Mouse (Mus musculus): ENCODE results near the gene Rnf2. TPM values are rescaled to one million over a fixed set of nuclear protein-coding genes. Genes with fewer than 3 reads are reported as not detected.

The Rnf2 gene
- total and polyA plus RNA-seq, 3 experiments: 53.4 to 134 (median 53.7) TPM

DNA sequence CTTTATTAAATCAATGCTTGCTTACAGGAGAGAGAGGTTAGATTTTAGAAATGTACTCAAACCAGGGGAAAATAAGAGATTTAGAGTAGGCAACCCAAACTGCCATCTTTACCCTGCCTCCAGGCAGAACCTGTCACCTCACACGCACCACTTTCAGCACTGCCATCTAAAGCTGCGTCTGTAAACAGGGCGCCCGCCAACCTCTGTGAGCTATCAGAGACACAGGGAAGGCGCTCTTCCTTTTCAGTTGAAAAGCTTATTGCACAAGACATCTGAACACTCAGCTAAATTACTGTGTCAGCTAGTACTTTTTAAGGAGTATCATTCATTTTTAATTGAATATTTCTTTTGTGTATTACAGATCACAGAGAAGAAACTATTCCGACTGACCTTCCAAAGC is 10.9 kb downstream of the Rnf2 start:
- Histone ChIP-seq H3K79me2 (replicated peaks; ENCODE audit: control insufficient read depth, extremely low read depth, insufficient read depth, poor library complexity, severe bottlenecking) (peaks cover 63% of the 10 kb centered on the region), H3K9me3 (replicated peaks; ENCODE audit: low read length) (no peaks in the 10 kb centered on the region), H3K4me2 (ENCODE audit: insufficient read depth, low read depth, poor library complexity, severe bottlenecking) (no peak overlapping the region), H3K36me3 (replicated peaks in 1 of 2; ENCODE audit: control insufficient read depth in 1 of 2, insufficient read depth in 1 of 2, low read length in 1 of 2) (peaks cover 0 to 24% of the 10 kb centered on the region in 2 experiments), H3K9ac (ENCODE audit: insufficient read depth, low read depth) (no peak overlapping the region), H3K27me3 (replicated peaks) (no peaks in the 10 kb centered on the region), H3K4me1 (ENCODE audit: control insufficient read depth in 1 of 2, insufficient read depth in 2 of 2) (peaks cover 0 to 16% of the 10 kb centered on the region in 2 experiments; a peak in 1 of 4 replicates), H3K27ac (ENCODE audit: insufficient read depth, low read depth) (no peak overlapping the region), H3K4me3 (replicated peaks in 1 of 3; ENCODE audit: low read depth in 2 of 3, low read length in 2 of 3, poor library complexity in 1 of 3) (no peak overlapping the region)
- DNase-seq (ENCODE audit: extremely low read depth): no peak
- in situ Hi-C loops (cut with MboI; ENCODE audit: low pct_ligation_motif_present, low pct_unique_long_range_greater_than_20kb, low sequenced_read_pairs) (no loop called here), dilution Hi-C loops (cut with MboI; ENCODE audit: extremely low pct_ligation_motif_present, extremely low pct_unique_long_range_greater_than_20kb, low sequenced_read_pairs) (no loop called here)
- TF ChIP-seq TCF12 (IDR thresholded peaks at IDR 0.05; ENCODE audit: low read depth, low read length): no peak
- no peak for TF ChIP-seq CHD2 (IDR thresholded peaks at IDR 0.05; ENCODE audit: low read length)
- TF ChIP-seq JUND (conservative IDR thresholded peaks at IDR 0.05; ENCODE audit: low read depth, low read length): no peak
- TF ChIP-seq HCFC1 (IDR thresholded peaks at IDR 0.05; ENCODE audit: low read depth, low read length): no peak
- TF ChIP-seq CTCF (conservative IDR thresholded peaks at IDR 0.05 in 1 of 2, IDR thresholded peaks at IDR 0.05 in 1 of 2; ENCODE audit: low read depth in 2 of 2, low read length in 2 of 2): no peak
- no peak for TF ChIP-seq BHLHE40 (IDR thresholded peaks at IDR 0.05; ENCODE audit: low read depth, low read length)

GRCm38 (mm10) chr1:151484754-151485153 is 16.0 kb downstream of the Rnf2 start:
- Histone ChIP-seq H3K4me2 (ENCODE audit: insufficient read depth, low read depth, poor library complexity, severe bottlenecking) (no peak overlapping the region), H3K79me2 (replicated peaks; ENCODE audit: control insufficient read depth, extremely low read depth, insufficient read depth, poor library complexity, severe bottlenecking) (peaks cover 68% of the 10 kb centered on the region), H3K27ac (ENCODE audit: insufficient read depth, low read depth) (no peak overlapping the region), H3K9me3 (replicated peaks; ENCODE audit: low read length) (no peaks in the 10 kb centered on the region), H3K27me3 (replicated peaks) (no peaks in the 10 kb centered on the region), H3K4me3 (replicated peaks in 1 of 3; ENCODE audit: low read depth in 2 of 3, low read length in 2 of 3, poor library complexity in 1 of 3) (no peak overlapping the region), H3K36me3 (replicated peaks in 1 of 2; ENCODE audit: control insufficient read depth in 1 of 2, insufficient read depth in 1 of 2, low read length in 1 of 2) (peaks cover 9 to 48% of the 10 kb centered on the region in 2 experiments), H3K4me1 (ENCODE audit: control insufficient read depth in 1 of 2, insufficient read depth in 2 of 2) (no peaks in the 10 kb centered on the region), H3K9ac (ENCODE audit: insufficient read depth, low read depth) (no peak overlapping the region)
- dilution Hi-C loops (cut with MboI; ENCODE audit: extremely low pct_ligation_motif_present, extremely low pct_unique_long_range_greater_than_20kb, low sequenced_read_pairs) (no loop called here), in situ Hi-C loops (cut with MboI; ENCODE audit: low pct_ligation_motif_present, low pct_unique_long_range_greater_than_20kb, low sequenced_read_pairs) (no loop called here)
- TF ChIP-seq NELFE (IDR thresholded peaks at IDR 0.05; ENCODE audit: low read depth, low read length) (no peak), IRF4 (IDR thresholded peaks at IDR 0.05; ENCODE audit: low read depth, low read length) (no peak), MAZ (IDR thresholded peaks at IDR 0.05; ENCODE audit: low read depth, low read length) (no peak), MEF2A (IDR thresholded peaks at IDR 0.05; ENCODE audit: borderline replicate concordance, low read depth, low read length) (no peak), ZNF384 (IDR thresholded peaks at IDR 0.05; ENCODE audit: low read depth, low read length) (no peak), RCOR1 (conservative IDR thresholded peaks at IDR 0.05; ENCODE audit: low read depth, low read length) (no peak), ETS1 (conservative IDR thresholded peaks at IDR 0.05; ENCODE audit: low read depth, low read length) (no peak)
- no peak for DNase-seq (ENCODE audit: extremely low read depth)

- H3K27me3 ChIP-seq (replicated peaks): no peaks in the 10 kb centered on the region
- no peak overlapping the region for H3K4me2 ChIP-seq (ENCODE audit: insufficient read depth, low read depth, poor library complexity, severe bottlenecking)
- peaks cover 9 to 50% of the 10 kb centered on the region in 2 experiments for H3K36me3 ChIP-seq (replicated peaks in 1 of 2; ENCODE audit: control insufficient read depth in 1 of 2, insufficient read depth in 1 of 2, low read length in 1 of 2)
- no peaks in the 10 kb centered on the region for H3K4me1 ChIP-seq (ENCODE audit: control insufficient read depth in 1 of 2, insufficient read depth in 2 of 2)
- dilution Hi-C loops (cut with MboI; ENCODE audit: extremely low pct_ligation_motif_present, extremely low pct_unique_long_range_greater_than_20kb, low sequenced_read_pairs) (no loop called here), in situ Hi-C loops (cut with MboI; ENCODE audit: low pct_ligation_motif_present, low pct_unique_long_range_greater_than_20kb, low sequenced_read_pairs) (no loop called here)
- peak; percentile 20 for DNase-seq (ENCODE audit: extremely low read depth)
- TF ChIP-seq CTCF (conservative IDR thresholded peaks at IDR 0.05 in 1 of 2, IDR thresholded peaks at IDR 0.05 in 1 of 2; ENCODE audit: low read depth in 2 of 2, low read length in 2 of 2) (peak in 1 of 2 experiments; percentile 62; a peak in 2 of 4 replicates), RAD21 (IDR thresholded peaks at IDR 0.05; ENCODE audit: low read depth, low read length) (peak; percentile 57), POLR2A (IDR thresholded peaks at IDR 0.05; ENCODE audit: low read depth, low read length) (no peak), SMC3 (IDR thresholded peaks at IDR 0.05; ENCODE audit: low read depth, low read length) (peak; percentile 40; the same call in 1 of the 2 replicates), CHD2 (IDR thresholded peaks at IDR 0.05; ENCODE audit: low read length) (no peak)
- no peaks in the 10 kb centered on the region for H3K9me3 ChIP-seq (replicated peaks; ENCODE audit: low read length)
- H3K27ac ChIP-seq (ENCODE audit: insufficient read depth, low read depth): no peak overlapping the region
- H3K9ac ChIP-seq (ENCODE audit: insufficient read depth, low read depth): no peak overlapping the region
- H3K79me2 ChIP-seq (replicated peaks; ENCODE audit: control insufficient read depth, extremely low read depth, insufficient read depth, poor library complexity, severe bottlenecking): peaks cover 64% of the 10 kb centered on the region
- no peak overlapping the region for H3K4me3 ChIP-seq (replicated peaks in 1 of 3; ENCODE audit: low read depth in 2 of 3, low read length in 2 of 3, poor library complexity in 1 of 3)
These were observed 17.2 kb downstream of the Rnf2 start for GRCm38 (mm10) chr1:151483568-151483967.

Data from CH12.LX (cell line).